Mouse (Mus musculus) ES-Bruce4 (cell line): ENCODE data around the gene Adam1b. TPM values are rescaled to one million over a fixed set of nuclear protein-coding genes. Genes with fewer than 3 reads are reported as not detected.

Experiments
- H3K27ac ChIP-seq: 2 replicates; pipeline ENCODE4 v1.5.1; 2012; ENCODE audit warnings: low read length, inconsistent platforms; ENCODE audit not compliant: insufficient read depth
- H3K27me3 ChIP-seq: 2 replicates; pipeline ENCODE4 v1.6.1; 2012; ENCODE audit warnings: mild to moderate bottlenecking, low read length, inconsistent platforms; ENCODE audit not compliant: control insufficient read depth, poor library complexity, insufficient read depth, severe bottlenecking
- H3K36me3 ChIP-seq: 2 replicates; pipeline ENCODE4 v1.6.1; 2012; ENCODE audit warnings: inconsistent platforms, mild to moderate bottlenecking, low read length, moderate library complexity; ENCODE audit not compliant: control insufficient read depth, poor library complexity, insufficient read depth, severe bottlenecking
- H3K4me1 ChIP-seq: one replicate; pipeline ENCODE4 v1.8.1; 2011; ENCODE audit warnings: low read length; ENCODE audit not compliant: control insufficient read depth, insufficient read depth
- H3K4me3 ChIP-seq: 2 replicates; pipeline ENCODE4 v1.5.1; 2011; ENCODE audit warnings: low read depth, mild to moderate bottlenecking, low read length
- H3K9ac ChIP-seq: 2 replicates; pipeline ENCODE4 v1.6.1; 2012; ENCODE audit warnings: low read depth, mild to moderate bottlenecking, inconsistent platforms; ENCODE audit not compliant: poor library complexity, severe bottlenecking
- H3K9me3 ChIP-seq: replicated peaks from 2 replicates; pipeline ENCODE4 v1.6.1; 2012; ENCODE audit warnings: mild to moderate bottlenecking, low read length, inconsistent platforms; ENCODE audit not compliant: control insufficient read depth, poor library complexity, insufficient read depth, severe bottlenecking
- CTCF ChIP-seq: IDR thresholded peaks from one replicate; pipeline ENCODE4 v1.8.1; 2011; ENCODE audit warnings: low read depth, low read length
- EP300 ChIP-seq: IDR thresholded peaks from 2 replicates; pipeline ENCODE4 v1.6.1; 2011; ENCODE audit warnings: low read depth, low read length; ENCODE audit not compliant: insufficient read depth
- POLR2A ChIP-seq: IDR thresholded peaks from one replicate; pipeline ENCODE4 v1.8.1; 2011; ENCODE audit warnings: low read length; ENCODE audit not compliant: insufficient read depth
- polyA plus RNA-seq: library from polyadenylated mRNA; stranded (reverse); fragments of >200 nt; gene quantifications from 2 replicates; pipeline ENCODE4 v1.2.4, GENCODE M21; 2011; ENCODE audit warnings: low read depth; ENCODE audit not compliant: missing spikeins, insufficient read depth, insufficient read length

The Adam1b gene
- not detected in 2 replicates for polyA plus RNA-seq

GRCm38 (mm10) chr5:121503231-121503630 lies at the start of gene Adam1b:
Gene Adam1b, minus strand, starts transcription at chr5:121503435.
- H3K4me3 ChIP-seq = no peak within 1 kb of the TSS
- no peak within 1 kb of the TSS for H3K27ac ChIP-seq
- no peak for TF ChIP-seq CTCF
- TF ChIP-seq EP300 = no peak
- no peak for TF ChIP-seq POLR2A
- no peaks in the 10 kb centered on the region for H3K9me3 ChIP-seq
- H3K4me1 ChIP-seq = peaks cover 3% of the 10 kb centered on the region
- no peak within 1 kb of the TSS for H3K9ac ChIP-seq
- H3K36me3 ChIP-seq = no peaks in the 10 kb centered on the region
- H3K27me3 ChIP-seq = no peaks in the 10 kb centered on the region

- Histone ChIP-seq H3K27ac (no peak overlapping the region), H3K27me3 (no peaks in the 10 kb centered on the region), H3K36me3 (no peaks in the 10 kb centered on the region), H3K4me1 (no peaks in the 10 kb centered on the region), H3K4me3 (no peak overlapping the region), H3K9ac (no peak overlapping the region), H3K9me3 (no peaks in the 10 kb centered on the region)
- no peak for TF ChIP-seq CTCF
- TF ChIP-seq POLR2A = no peak
- no peak for TF ChIP-seq EP300
Measured at GRCm38 (mm10) chr5:121549196-121549595, 46.0 kb upstream of the Adam1b start.

GRCm38 (mm10) chr5:121547084-121547483 lies 43.8 kb upstream of the Adam1b start:
- TF ChIP-seq EP300 (no peak), CTCF (no peak), POLR2A (no peak)
- Histone ChIP-seq H3K9me3 (no peaks in the 10 kb centered on the region), H3K27me3 (no peaks in the 10 kb centered on the region), H3K4me3 (no peak overlapping the region), H3K27ac (no peak overlapping the region), H3K36me3 (no peaks in the 10 kb centered on the region), H3K9ac (0 out of 2 replicates have a peak overlapping the region, but pooled peaks have one; percentile 94), H3K4me1 (no peaks in the 10 kb centered on the region)

- H3K36me3 ChIP-seq = no peaks in the 10 kb centered on the region
- no peaks in the 10 kb centered on the region for H3K27me3 ChIP-seq
- H3K27ac ChIP-seq = no peak overlapping the region
- TF ChIP-seq CTCF (peak; percentile 45), EP300 (no peak), POLR2A (no peak)
- H3K4me1 ChIP-seq = no peaks in the 10 kb centered on the region
- peak overlapping the region; percentile 97 for H3K4me3 ChIP-seq
- peak overlapping the region; percentile 94 for H3K9ac ChIP-seq
- no peaks in the 10 kb centered on the region for H3K9me3 ChIP-seq
Measured at GRCm38 (mm10) chr5:121546530-121546895, 43.3 kb upstream of the Adam1b start.

- Histone ChIP-seq H3K9ac (peak within 1 kb of the TSS; percentile 94), H3K4me3 (peak within 1 kb of the TSS; percentile 97), H3K9me3 (no peaks in the 10 kb centered on the region), H3K27ac (0 out of 2 replicates have a peak within 1 kb of the TSS, but pooled peaks have one; percentile 5), H3K27me3 (no peaks in the 10 kb centered on the region), H3K4me1 (no peaks in the 10 kb centered on the region), H3K36me3 (no peaks in the 10 kb centered on the region)
- TF ChIP-seq EP300 = 0 out of 2 replicates have a peak, but pooled peaks have one; percentile 26
- no peak for TF ChIP-seq CTCF
- TF ChIP-seq POLR2A = peak; percentile 86
Measured at GRCm38 (mm10) chr5:121545793-121546529, 42.7 kb upstream of the Adam1b start, which contains the start of gene Mapkapk5. Gene Mapkapk5, minus strand, starts transcription at chr5:121545905.
